Mouse (Mus musculus): ENCODE data around the gene Ccdc107.

GRCm38 (mm10) chr4:43489611-43490010 lies 3.1 kb upstream of the Ccdc107 start:
- TF ChIP-seq GATA1 (IDR thresholded peaks at IDR 0.05; ENCODE audit: borderline replicate concordance, low read length) (no peak), FLI1 (IDR thresholded peaks at IDR 0.05; ENCODE audit: low read length) (no peak)

All from megakaryocyte, embryonic 14.5 days (primary cell).